In genomic region chr4:40861131-40861530, GRCm38 (mm10) we compare ENCODE assay signal across 26 mouse cellular contexts. TPM values are rescaled to one million over a fixed set of nuclear protein-coding genes. Genes with fewer than 3 reads are reported as not detected.
A peak's percentile ranks its signal among the peaks of the same experiment; 100 is the strongest.
DNase-seq lines count a peak whose midpoint lies in the region; ATAC-seq and TF ChIP-seq lines count a peak whose summit lies in the region.
"Had no signal": no experiment of that assay in that cellular context is flagged by ENCODE, and none has a peak within 500 bp of the region (broad histone marks: within the 10 kb centered on the region; RNA-seq: fewer than 3 reads in every experiment).

No protein-coding gene starts in this region.

- H3K27me3 ChIP-seq in liver, postnatal 0 days (ENCODE audit: insufficient read depth, low read length), result no peaks in the 10 kb centered on the region
- no peaks in the 10 kb centered on the region for H3K27me3 ChIP-seq in liver, embryonic 12.5 days (replicated peaks)
- no peaks in the 10 kb centered on the region for H3K27me3 ChIP-seq in stomach, postnatal 0 days (ENCODE audit: control insufficient read depth, insufficient read depth, low read length)
- H3K27me3 ChIP-seq: embryonic facial prominence, embryonic 12.5 days; forebrain, embryonic 13.5 days; forebrain, embryonic 15.5 days; Patski had no signal

- WGBS in liver, postnatal 0 days (ENCODE audit: insufficient replicate concordance), result 74% methylated on average over 3 of the region's 3 CpGs
- WGBS in liver, embryonic 12.5 days (ENCODE audit: insufficient replicate concordance), result 65% methylated on average over 3 of the region's 3 CpGs
- WGBS in stomach, postnatal 0 days, result 89% methylated on average over 3 of the region's 3 CpGs

- no peak overlapping the region for H3K27ac ChIP-seq in liver, postnatal 0 days (ENCODE audit: low read depth)
- no peak overlapping the region for H3K27ac ChIP-seq in liver, embryonic 12.5 days
- no peak overlapping the region for H3K27ac ChIP-seq in stomach, postnatal 0 days (replicated peaks)
- no peak overlapping the region for H3K27ac ChIP-seq in gastrocnemius, adult 2 months
- H3K27ac ChIP-seq: embryonic facial prominence, embryonic 10.5 days; embryonic facial prominence, embryonic 12.5 days; forebrain, embryonic 13.5 days; forebrain, embryonic 15.5 days had no signal

- no peak for ATAC-seq in liver, postnatal 0 days
- ATAC-seq in liver, embryonic 12.5 days, result no peak
- 0 out of 2 replicates have a peak, but pooled peaks have one; percentile 35 for ATAC-seq in stomach, postnatal 0 days (ENCODE audit: low FRiP score, low TSS enrichment)
- ATAC-seq: activated CD4-positive, CD25-positive, alpha-beta regulatory T cell, adult 4 months; forebrain, embryonic 13.5 days; forebrain, embryonic 15.5 days; forebrain, postnatal 0 days; Patski had no signal

- intact Hi-C loops in gastrocnemius, adult 2 months (cut with DNase I), result no loop called here

- H3K9me3 ChIP-seq in liver, postnatal 0 days (ENCODE audit: low read length), result no peaks in the 10 kb centered on the region
- H3K9me3 ChIP-seq in liver, embryonic 12.5 days (replicated peaks), result no peaks in the 10 kb centered on the region
- H3K9me3 ChIP-seq in stomach, postnatal 0 days (ENCODE audit: control insufficient read depth, low read length), result no peaks in the 10 kb centered on the region
- H3K9me3 ChIP-seq: embryonic facial prominence, embryonic 10.5 days; embryonic facial prominence, embryonic 12.5 days; forebrain, embryonic 13.5 days; forebrain, embryonic 15.5 days; G1E had no signal

- DNase-seq in liver, postnatal 0 days, result no peak
- DNase-seq in ES-CJ7 (ENCODE audit: low read depth, low spot score) (peak; percentile 93), R1 (ENCODE audit: low read depth, low spot score) (peak; percentile 98)
- no peak for DNase-seq in stomach, postnatal 0 days (ENCODE audit: low spot score)
- DNase-seq in cerebellum, adult 9-11 months, result no peak
- DNase-seq in kidney, adult 11 months, result no peak
- no peak for DNase-seq in gastrocnemius, adult 2 months
- DNase-seq: adrenal gland, adult 8-10 months; adrenal gland, postnatal 14 days; adrenal gland, postnatal 36 days; cerebellum, adult 11-12 months; cerebellum, adult 2 months; cerebellum, postnatal 10 days; cerebellum, postnatal 25 days; forebrain, postnatal 0 days had no signal

- H3K4me1 ChIP-seq in liver, postnatal 0 days (ENCODE audit: insufficient read depth), result 0 out of 2 replicates have a peak, but pooled peaks cover 6% of the 10 kb centered on the region
- H3K4me1 ChIP-seq in liver, embryonic 12.5 days, result peaks cover 45% of the 10 kb centered on the region
- no peaks in the 10 kb centered on the region for H3K4me1 ChIP-seq in stomach, postnatal 0 days (replicated peaks; ENCODE audit: control insufficient read depth, insufficient read depth)
- H3K4me1 ChIP-seq: embryonic facial prominence, embryonic 10.5 days; embryonic facial prominence, embryonic 12.5 days; forebrain, embryonic 13.5 days; forebrain, embryonic 15.5 days had no signal

- H3K9ac ChIP-seq in liver, postnatal 0 days (replicated peaks), result no peak overlapping the region
- H3K9ac ChIP-seq in liver, embryonic 12.5 days, result no peak overlapping the region
- H3K9ac ChIP-seq in stomach, postnatal 0 days (ENCODE audit: low read length), result no peak overlapping the region
- H3K9ac ChIP-seq: embryonic facial prominence, embryonic 12.5 days; forebrain, embryonic 13.5 days; forebrain, embryonic 15.5 days; forebrain, postnatal 0 days had no signal

- TF ChIP-seq EP300 in liver, postnatal 0 days (IDR thresholded peaks at IDR 0.05; ENCODE audit: low read depth), result no peak
- no peak for TF ChIP-seq EP300 in stomach, postnatal 0 days (optimal IDR thresholded peaks at IDR 0.05)

- H3K4me2 ChIP-seq in liver, postnatal 0 days (ENCODE audit: low read depth, low read length), result no peak overlapping the region
- no peak overlapping the region for H3K4me2 ChIP-seq in liver, embryonic 12.5 days
- no peak overlapping the region for H3K4me2 ChIP-seq in stomach, postnatal 0 days (replicated peaks; ENCODE audit: low read depth)
- H3K4me2 ChIP-seq: embryonic facial prominence, embryonic 12.5 days; forebrain, embryonic 13.5 days; forebrain, embryonic 15.5 days had no signal

- peak; percentile 17; the same call in 1 of the 2 replicates for TF ChIP-seq CTCF in liver, postnatal 0 days (IDR thresholded peaks at IDR 0.05; ENCODE audit: low read depth)
- peak; percentile 27 for TF ChIP-seq CTCF in stomach, postnatal 0 days (IDR thresholded peaks at IDR 0.05; ENCODE audit: low read depth)
- TF ChIP-seq CTCF in gastrocnemius, adult 2 months (IDR thresholded peaks at IDR 0.05), result no peak

- H3K36me3 ChIP-seq in liver, postnatal 0 days (replicated peaks; ENCODE audit: insufficient read depth, low read length), result no peaks in the 10 kb centered on the region
- no peaks in the 10 kb centered on the region for H3K36me3 ChIP-seq in liver, embryonic 12.5 days
- no peaks in the 10 kb centered on the region for H3K36me3 ChIP-seq in stomach, postnatal 0 days (ENCODE audit: control insufficient read depth, insufficient read depth, low read length)
- H3K36me3 ChIP-seq: embryonic facial prominence, embryonic 10.5 days; embryonic facial prominence, embryonic 12.5 days; forebrain, embryonic 15.5 days; G1E had no signal

- H3K4me3 ChIP-seq in liver, postnatal 0 days (ENCODE audit: low read depth, low read length), result no peak overlapping the region
- H3K4me3 ChIP-seq in liver, embryonic 12.5 days, result no peak overlapping the region
- H3K4me3 ChIP-seq in stomach, postnatal 0 days (ENCODE audit: low read depth, low read length), result no peak overlapping the region
- H3K4me3 ChIP-seq in gastrocnemius, adult 2 months, result no peak overlapping the region
- H3K4me3 ChIP-seq: embryonic facial prominence, embryonic 10.5 days; embryonic facial prominence, embryonic 12.5 days; forebrain, embryonic 13.5 days; forebrain, embryonic 15.5 days had no signal

RNA-seq across cellular contexts. Expression of gene B4galt1, which starts 7.3 kb away (rescaled TPM):
- 26.4 and 30.2 TPM in 2 replicates for polyA plus RNA-seq in liver, postnatal 0 days (2015; fragmentation: Nextera tagmentation; extraction: Ambion mirVana)
- 39.6 and 40.0 TPM in 2 replicates for polyA plus RNA-seq in liver, embryonic 12.5 days (2016; fragmentation: Nextera tagmentation; extraction: Ambion mirVana)
- polyA plus RNA-seq in stomach, postnatal 0 days (2015; fragmentation: Nextera tagmentation; extraction: Ambion mirVana), result 34.3 and 35.0 TPM in 2 replicates
- 10 to 100 TPM; 30.5 to 42.2 TPM for total RNA-seq in gastrocnemius, adult 2 months (2021)

RNA-seq across cellular contexts. Expression of gene Spink4, which starts 58.7 kb away (rescaled TPM):
- 0.65 and 1.2 TPM in 2 replicates for polyA plus RNA-seq in liver, postnatal 0 days (2015; fragmentation: Nextera tagmentation; extraction: Ambion mirVana)
- 0.58 TPM in 1 of 2 replicates, not detected in the other for polyA plus RNA-seq in liver, embryonic 12.5 days (2016; fragmentation: Nextera tagmentation; extraction: Ambion mirVana)
- 75.5 and 86.9 TPM in 2 replicates for polyA plus RNA-seq in stomach, postnatal 0 days (2015; fragmentation: Nextera tagmentation; extraction: Ambion mirVana)
- not detected for total RNA-seq in gastrocnemius, adult 2 months (2021)
- total RNA-seq: forebrain, postnatal 0 days; G1E had no signal
- polyA plus RNA-seq: activated CD4-positive, CD25-positive, alpha-beta regulatory T cell, adult 4 months; C2C12; embryonic facial prominence, embryonic 10.5 days; embryonic facial prominence, embryonic 12.5 days; embryonic facial prominence, embryonic 14.5 days; forebrain, embryonic 11.5 days; forebrain, embryonic 13.5 days; forebrain, embryonic 15.5 days; forebrain, postnatal 0 days; G1E; Patski had no signal

Comparison
In these comparisons a context has a peak if more than half of its experiments do, and no peak if none do; other contexts are left out.
1. DNase-seq: peak in ES-CJ7 (single experiment) and R1 (single experiment); none in liver, postnatal 0 days (single experiment), stomach, postnatal 0 days (single experiment), cerebellum, adult 9-11 months (single experiment), kidney, adult 11 months (single experiment) and gastrocnemius, adult 2 months (single experiment).
2. RNA of gene Spink4, which starts 58.7 kb away (polyA plus RNA-seq): 75.5 to 86.9 TPM in stomach, postnatal 0 days; 0.65 to 1.2 TPM in liver, postnatal 0 days and 0.58 TPM in liver, embryonic 12.5 days; every median in the first group is over 10 times any median in the second.